Comparison of ENCODE assay signal across 20 mouse cellular contexts in the genomic region with DNA sequence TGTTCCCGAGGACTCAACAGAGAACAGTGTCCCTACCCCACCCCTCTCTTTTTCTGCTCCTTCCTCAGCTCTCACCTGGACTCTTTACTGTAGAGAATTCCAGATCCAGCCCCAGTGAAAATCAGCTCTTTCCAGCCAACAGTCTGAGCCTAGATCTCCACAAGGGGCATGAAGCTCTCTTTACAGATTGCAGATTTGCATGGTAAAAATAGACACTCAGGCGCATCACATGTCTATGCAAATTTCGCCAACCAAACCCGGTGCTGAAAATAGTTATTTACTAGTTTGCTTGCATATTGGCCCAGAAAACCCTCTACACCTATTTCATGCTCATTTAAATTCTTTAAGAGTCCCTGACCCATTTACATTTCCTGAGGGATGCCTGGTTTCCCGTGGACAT.
DNase-seq lines count a peak whose midpoint lies in the region; ATAC-seq lines count a peak whose summit lies in the region.
"Had no signal": no experiment of that assay in that cellular context is flagged by ENCODE, and none has a peak within 500 bp of the region (broad histone marks: within the 10 kb centered on the region; RNA-seq: fewer than 3 reads in every experiment).

No protein-coding gene starts in this region.

- DNase-seq in cerebellum, postnatal 36 days: no peak
- DNase-seq in frontal cortex, adult 2 months (ENCODE audit: extremely low spot score in 1 of 2, low spot score in 1 of 2): peak; percentile 11 to 33
- DNase-seq in frontal cortex, postnatal 14 days (ENCODE audit: low spot score in 2 of 2): no peak
- DNase-seq in spleen, postnatal 36 days (ENCODE audit: low spot score in 2 of 2): peak; percentile 24 to 45
- no peak for DNase-seq in spleen, postnatal 14 days (ENCODE audit: low spot score in 2 of 2)
- DNase-seq in thymus, adult 18-20 months: no peak
- DNase-seq in embryo, embryonic 9.5 days (ENCODE audit: extremely low spot score): no peak
- DNase-seq: cerebellum, postnatal 10 days; gastrocnemius, adult 2 months; kidney, adult 9 months; kidney, postnatal 14 days; layer of hippocampus, postnatal 36 days; lung, adult 18-20 months; lung, postnatal 10 days; right cerebral cortex, postnatal 14 days; spleen, adult 18-20 months had no signal

- ATAC-seq in cerebellum, adult (ENCODE audit: insufficient number of reproducible peaks, low FRiP score, low TSS enrichment): 0 out of 2 replicates have a peak, but pooled peaks have one; percentile 64
- ATAC-seq: forebrain, embryonic 15.5 days; intestine, embryonic 16.5 days; liver, embryonic 12.5 days had no signal

Comparison
In these comparisons a context has a peak if more than half of its experiments do, and no peak if none do; other contexts are left out.
1. DNase-seq: peak in frontal cortex, adult 2 months (2 of 2) and spleen, postnatal 36 days (2 of 2); none in cerebellum, postnatal 36 days (0 of 2), frontal cortex, postnatal 14 days (0 of 2), spleen, postnatal 14 days (0 of 2), thymus, adult 18-20 months (0 of 2) and embryo, embryonic 9.5 days (single experiment).